Mouse (Mus musculus) retina, adult 2 months (tissue): ENCODE data around the gene Kcnk4.

Experiments used
- DNase-seq: peaks from one replicate; pipeline ENCODE4 v3.0.0-alpha.2; 2012; ENCODE audit warnings: low read depth, low spot score

The Kcnk4 gene

GRCm38 (mm10) chr19:6892512-6892911 lies 41.8 kb downstream of the Kcnk4 start:
- no peak for DNase-seq

GRCm38 (mm10) chr19:6877965-6878364 lies 56.4 kb downstream of the Kcnk4 start:
- DNase-seq: no peak

- DNase-seq: no peak
Measured at GRCm38 (mm10) chr19:6876799-6877198, 57.5 kb downstream of the Kcnk4 start.

- no peak for DNase-seq
Measured at GRCm38 (mm10) chr19:6875834-6876233, 58.5 kb downstream of the Kcnk4 start.

DNA sequence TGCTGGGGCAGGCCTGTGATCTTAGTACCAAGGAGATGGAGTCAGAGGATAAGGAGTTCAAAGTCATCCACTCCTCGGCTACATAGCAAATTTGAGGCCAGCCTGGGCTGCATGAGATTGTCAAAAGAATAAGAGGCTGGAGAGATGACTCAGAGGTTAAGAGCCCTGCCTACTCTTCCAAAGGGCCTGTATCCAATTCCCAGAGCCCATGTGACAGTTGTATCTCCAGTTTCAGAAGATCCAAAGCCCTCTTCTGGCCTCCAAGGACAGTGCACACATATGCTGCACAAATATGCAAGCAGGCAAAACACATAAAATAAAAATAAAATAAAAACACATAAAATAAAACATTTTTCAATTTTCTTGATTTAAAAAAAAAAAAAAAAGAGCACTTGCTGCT lies 60.1 kb downstream of the Kcnk4 start:
- DNase-seq: no peak
